Mouse (Mus musculus): ENCODE measurements around the gene Pla2g2d. TPM values are rescaled to one million over a fixed set of nuclear protein-coding genes. Genes with fewer than 3 reads are reported as not detected.

The Pla2g2d gene
- polyA plus RNA-seq, 1 experiment from 2014 or later: not detected

DNA sequence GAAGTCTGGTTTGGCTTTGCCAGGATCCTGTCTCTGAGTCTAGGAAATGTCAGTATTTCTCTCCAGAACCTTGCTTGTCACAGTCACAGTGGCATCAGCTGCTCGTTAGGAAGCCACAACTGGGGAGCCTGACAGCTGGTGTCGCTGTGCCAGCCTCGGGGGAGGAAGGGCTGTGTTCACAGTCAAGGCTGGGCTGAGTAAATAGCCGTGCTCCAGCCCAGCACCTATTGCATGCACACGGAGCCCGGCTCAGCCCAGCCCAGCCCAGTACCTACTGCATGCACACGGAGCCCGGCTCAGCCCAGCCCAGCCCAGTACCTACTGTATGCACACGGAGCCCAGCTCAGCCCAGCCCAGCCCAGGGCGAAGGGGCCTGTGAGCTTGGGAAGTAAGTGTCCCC, 27.7 kb upstream of the Pla2g2d start:
- no peaks in the 10 kb centered on the region for H3K36me3 ChIP-seq (ENCODE audit: control insufficient read depth, insufficient read depth)
- H3K27me3 ChIP-seq (ENCODE audit: control insufficient read depth, insufficient read depth, low read depth, low read length): no peaks in the 10 kb centered on the region
- ATAC-seq (ENCODE audit: low read depth): no peak
- no peak overlapping the region for H3K4me3 ChIP-seq (ENCODE audit: low read depth, low read length)
- WGBS (ENCODE audit: insufficient replicate concordance): 48% methylated on average over 10 of the region's 10 CpGs
- H3K9me3 ChIP-seq (replicated peaks; ENCODE audit: control insufficient read depth, low read length): no peaks in the 10 kb centered on the region
- H3K4me2 ChIP-seq (ENCODE audit: low read depth, low read length): no peak overlapping the region
- no peak overlapping the region for H3K27ac ChIP-seq (ENCODE audit: low read length)
- no peaks in the 10 kb centered on the region for H3K4me1 ChIP-seq (ENCODE audit: control insufficient read depth, low read depth, low read length)
- no peak overlapping the region for H3K9ac ChIP-seq (ENCODE audit: low read depth, low read length)

DNA sequence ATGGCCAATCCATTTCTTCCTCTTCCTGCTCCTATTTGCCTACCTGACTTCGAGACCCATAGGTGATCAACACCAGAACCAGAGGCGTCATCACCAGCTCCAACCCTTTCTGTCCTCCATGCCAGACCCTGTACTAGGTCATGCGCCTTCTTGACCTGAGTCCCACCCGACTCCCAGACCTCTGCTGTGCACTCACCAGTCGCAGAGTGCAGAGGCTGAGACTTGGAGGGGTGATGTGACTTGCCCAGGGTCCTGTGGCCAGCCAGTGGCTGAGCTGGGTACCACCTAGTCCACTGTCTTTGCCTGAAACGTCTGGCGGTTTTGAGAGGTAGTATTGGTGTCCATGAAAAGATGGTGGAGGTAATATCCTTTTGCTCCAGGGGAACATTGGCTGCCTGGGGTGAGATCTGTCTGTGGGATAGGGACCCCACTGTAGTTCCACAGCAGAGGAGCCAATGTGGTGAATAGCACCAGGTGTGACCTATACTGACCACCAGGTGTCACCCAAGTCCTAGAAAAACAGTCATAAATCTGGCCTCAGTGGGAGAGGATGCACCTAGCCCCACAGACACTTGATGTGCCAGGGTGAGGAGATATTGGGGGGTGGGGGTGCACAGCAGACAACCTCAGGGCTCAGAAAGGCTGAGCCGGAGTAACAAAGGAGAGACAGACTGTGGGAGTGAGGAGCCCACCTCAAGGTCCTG, 27.0 kb upstream of the Pla2g2d start:
- no peaks in the 10 kb centered on the region for H3K27me3 ChIP-seq (ENCODE audit: control insufficient read depth, insufficient read depth, low read depth, low read length)
- WGBS (ENCODE audit: insufficient replicate concordance): 36% methylated on average over 8 of the region's 8 CpGs
- no peaks in the 10 kb centered on the region for H3K9me3 ChIP-seq (replicated peaks; ENCODE audit: control insufficient read depth, low read length)
- no peak overlapping the region for H3K9ac ChIP-seq (ENCODE audit: low read depth, low read length)
- no peak overlapping the region for H3K27ac ChIP-seq (ENCODE audit: low read length)
- ATAC-seq (ENCODE audit: low read depth): no peak
- H3K4me3 ChIP-seq (ENCODE audit: low read depth, low read length): no peak overlapping the region
- H3K4me2 ChIP-seq (ENCODE audit: low read depth, low read length): no peak overlapping the region
- no peaks in the 10 kb centered on the region for H3K36me3 ChIP-seq (ENCODE audit: control insufficient read depth, insufficient read depth)
- no peaks in the 10 kb centered on the region for H3K4me1 ChIP-seq (ENCODE audit: control insufficient read depth, low read depth, low read length)

DNA sequence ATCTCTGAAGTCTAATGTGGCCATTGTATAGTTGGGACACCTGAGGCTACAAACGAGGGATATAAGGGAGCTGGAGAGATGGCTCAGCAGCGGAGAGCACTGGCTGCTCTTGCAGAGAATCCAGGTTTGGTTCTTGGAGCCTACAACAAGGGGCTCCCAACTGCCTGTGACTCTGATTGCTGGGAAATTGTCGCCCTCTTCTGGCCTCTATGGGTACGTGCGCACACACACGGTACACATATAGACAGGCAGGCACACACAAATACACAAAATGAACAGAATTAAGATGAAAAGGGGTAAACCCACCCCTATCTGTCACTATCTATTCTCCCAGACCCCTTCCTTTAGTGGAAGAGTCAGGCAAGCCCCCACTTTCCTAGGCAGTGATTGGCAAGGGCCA, 22.9 kb upstream of the Pla2g2d start:
- no peaks in the 10 kb centered on the region for H3K4me1 ChIP-seq (ENCODE audit: control insufficient read depth, low read depth, low read length)
- no peaks in the 10 kb centered on the region for H3K27me3 ChIP-seq (ENCODE audit: control insufficient read depth, insufficient read depth, low read depth, low read length)

DNA sequence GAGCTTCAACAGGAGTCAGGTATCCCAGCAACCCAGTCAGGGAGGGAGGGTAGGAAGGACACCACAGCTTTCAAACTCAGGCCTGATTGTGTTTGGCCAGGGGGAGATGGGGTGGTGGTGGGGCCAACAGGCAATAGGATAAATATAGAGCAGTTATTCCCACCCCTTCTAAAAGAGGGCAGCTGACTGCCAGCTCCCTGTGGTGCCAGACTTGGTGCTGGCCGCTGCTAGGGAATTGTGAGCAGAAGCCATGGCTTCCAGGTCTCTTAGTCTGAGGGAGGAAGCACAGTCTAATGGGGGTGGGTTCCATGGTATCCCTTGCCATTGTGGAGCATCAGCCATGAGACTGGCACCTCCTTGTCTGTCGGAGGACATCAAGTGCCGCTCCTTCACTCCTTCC, 21.9 kb upstream of the Pla2g2d start:
- H3K36me3 ChIP-seq (ENCODE audit: control insufficient read depth, insufficient read depth): no peaks in the 10 kb centered on the region
- no peak for ATAC-seq (ENCODE audit: low read depth)
- no peak overlapping the region for H3K4me3 ChIP-seq (ENCODE audit: low read depth, low read length)
- no peak overlapping the region for H3K27ac ChIP-seq (ENCODE audit: low read length)
- no peaks in the 10 kb centered on the region for H3K9me3 ChIP-seq (replicated peaks; ENCODE audit: control insufficient read depth, low read length)
- no peaks in the 10 kb centered on the region for H3K27me3 ChIP-seq (ENCODE audit: control insufficient read depth, insufficient read depth, low read depth, low read length)
- no peaks in the 10 kb centered on the region for H3K4me1 ChIP-seq (ENCODE audit: control insufficient read depth, low read depth, low read length)
- no peak overlapping the region for H3K9ac ChIP-seq (ENCODE audit: low read depth, low read length)
- H3K4me2 ChIP-seq (ENCODE audit: low read depth, low read length): no peak overlapping the region
- WGBS (ENCODE audit: insufficient replicate concordance): 67% methylated on average over 3 of the region's 3 CpGs

More for the DNA sequence above, 22.9 kb upstream of the Pla2g2d start:
- no peak overlapping the region for H3K4me3 ChIP-seq (ENCODE audit: low read depth, low read length)
- no peak overlapping the region for H3K9ac ChIP-seq (ENCODE audit: low read depth, low read length)
- no peaks in the 10 kb centered on the region for H3K9me3 ChIP-seq (replicated peaks; ENCODE audit: control insufficient read depth, low read length)
- H3K36me3 ChIP-seq (ENCODE audit: control insufficient read depth, insufficient read depth): no peaks in the 10 kb centered on the region
- no peak overlapping the region for H3K27ac ChIP-seq (ENCODE audit: low read length)
- 75% methylated on average over 6 of the region's 6 CpGs for WGBS (ENCODE audit: insufficient replicate concordance)
- H3K4me2 ChIP-seq (ENCODE audit: low read depth, low read length): no peak overlapping the region
- ATAC-seq (ENCODE audit: low read depth): no peak

DNA sequence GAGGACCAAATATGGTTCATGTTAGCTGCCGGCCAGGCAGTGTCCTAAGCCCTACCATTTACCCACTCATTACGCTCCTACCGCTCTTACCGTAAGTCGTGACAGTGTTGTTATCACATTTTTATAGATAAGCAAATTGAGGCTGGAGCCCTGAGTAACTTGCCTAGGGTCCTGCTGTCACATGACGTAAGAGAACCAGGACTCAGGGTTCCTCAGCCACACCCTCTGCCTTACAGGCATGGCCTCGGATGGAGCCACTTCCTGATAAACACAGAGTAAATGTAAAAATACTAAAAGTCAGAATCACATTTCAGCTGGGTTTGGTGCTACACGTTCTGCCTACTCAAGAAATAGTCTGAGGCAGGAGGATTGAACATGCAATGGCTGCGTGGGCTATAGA, 21.1 kb upstream of the Pla2g2d start:
- WGBS (ENCODE audit: insufficient replicate concordance): 61% methylated on average over 9 of the region's 9 CpGs

DNA sequence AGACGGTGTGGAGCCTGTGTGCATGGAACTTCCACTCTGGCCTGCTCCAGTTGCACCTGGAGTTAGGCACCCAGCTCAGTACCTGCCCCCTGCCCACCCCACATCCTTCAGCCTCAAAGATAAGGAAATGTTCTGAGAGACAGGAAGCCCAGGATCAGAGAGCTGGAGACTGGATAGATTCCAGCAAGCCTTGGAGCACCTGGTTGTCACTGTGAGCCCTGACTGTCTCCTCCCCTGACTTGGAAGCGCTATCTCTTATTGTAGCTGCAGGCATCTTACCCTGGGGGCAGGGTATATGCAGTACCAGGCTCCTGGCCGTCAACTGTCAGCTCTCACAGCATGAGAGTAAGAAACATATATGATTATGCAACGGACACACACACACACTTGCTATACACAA, 20.1 kb upstream of the Pla2g2d start:
- H3K27me3 ChIP-seq (ENCODE audit: control insufficient read depth, insufficient read depth, low read depth, low read length): no peaks in the 10 kb centered on the region
- no peak for ATAC-seq (ENCODE audit: low read depth)
- no peak overlapping the region for H3K27ac ChIP-seq (ENCODE audit: low read length)
- H3K4me3 ChIP-seq (ENCODE audit: low read depth, low read length): no peak overlapping the region
- H3K9me3 ChIP-seq (replicated peaks; ENCODE audit: control insufficient read depth, low read length): no peaks in the 10 kb centered on the region
- H3K4me2 ChIP-seq (ENCODE audit: low read depth, low read length): no peak overlapping the region
- no peaks in the 10 kb centered on the region for H3K4me1 ChIP-seq (ENCODE audit: control insufficient read depth, low read depth, low read length)
- no peak overlapping the region for H3K9ac ChIP-seq (ENCODE audit: low read depth, low read length)
- no peaks in the 10 kb centered on the region for H3K36me3 ChIP-seq (ENCODE audit: control insufficient read depth, insufficient read depth)
- WGBS (ENCODE audit: insufficient replicate concordance): 53% methylated on average over 4 of the region's 4 CpGs

More for the DNA sequence above, 21.1 kb upstream of the Pla2g2d start:
- Histone ChIP-seq H3K4me2 (ENCODE audit: low read depth, low read length) (no peak overlapping the region), H3K4me1 (ENCODE audit: control insufficient read depth, low read depth, low read length) (no peaks in the 10 kb centered on the region), H3K27ac (ENCODE audit: low read length) (no peak overlapping the region), H3K9me3 (replicated peaks; ENCODE audit: control insufficient read depth, low read length) (no peaks in the 10 kb centered on the region), H3K9ac (ENCODE audit: low read depth, low read length) (no peak overlapping the region), H3K36me3 (ENCODE audit: control insufficient read depth, insufficient read depth) (no peaks in the 10 kb centered on the region), H3K4me3 (ENCODE audit: low read depth, low read length) (no peak overlapping the region), H3K27me3 (ENCODE audit: control insufficient read depth, insufficient read depth, low read depth, low read length) (no peaks in the 10 kb centered on the region)
- ATAC-seq (ENCODE audit: low read depth): no peak

DNA sequence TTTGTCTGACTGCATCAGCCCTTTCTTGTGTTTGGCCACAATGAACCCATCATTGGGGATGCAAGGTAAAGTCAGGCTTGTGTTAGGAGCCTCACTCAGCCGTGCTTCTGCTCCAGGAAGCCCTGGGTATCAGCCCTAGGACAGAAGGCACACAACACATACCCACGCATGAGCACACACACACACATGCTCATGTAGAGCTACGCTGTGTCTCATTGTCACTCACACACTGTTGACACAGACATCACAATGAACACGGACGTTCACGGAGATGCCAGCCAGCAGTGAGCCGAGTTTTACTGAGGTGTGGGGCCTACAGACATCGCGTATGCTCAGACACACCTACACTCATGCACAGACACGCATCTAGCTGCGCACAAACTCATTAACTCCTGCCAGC, 19.6 kb upstream of the Pla2g2d start:
- H3K4me2 ChIP-seq (ENCODE audit: low read depth, low read length): no peak overlapping the region
- WGBS (ENCODE audit: insufficient replicate concordance): 65% methylated on average over 11 of the region's 11 CpGs
- H3K36me3 ChIP-seq (ENCODE audit: control insufficient read depth, insufficient read depth): no peaks in the 10 kb centered on the region
- H3K4me3 ChIP-seq (ENCODE audit: low read depth, low read length): no peak overlapping the region
- no peak overlapping the region for H3K9ac ChIP-seq (ENCODE audit: low read depth, low read length)
- H3K27me3 ChIP-seq (ENCODE audit: control insufficient read depth, insufficient read depth, low read depth, low read length): no peaks in the 10 kb centered on the region
- H3K4me1 ChIP-seq (ENCODE audit: control insufficient read depth, low read depth, low read length): no peaks in the 10 kb centered on the region
- no peak overlapping the region for H3K27ac ChIP-seq (ENCODE audit: low read length)
- ATAC-seq (ENCODE audit: low read depth): no peak
- H3K9me3 ChIP-seq (replicated peaks; ENCODE audit: control insufficient read depth, low read length): no peaks in the 10 kb centered on the region

DNA sequence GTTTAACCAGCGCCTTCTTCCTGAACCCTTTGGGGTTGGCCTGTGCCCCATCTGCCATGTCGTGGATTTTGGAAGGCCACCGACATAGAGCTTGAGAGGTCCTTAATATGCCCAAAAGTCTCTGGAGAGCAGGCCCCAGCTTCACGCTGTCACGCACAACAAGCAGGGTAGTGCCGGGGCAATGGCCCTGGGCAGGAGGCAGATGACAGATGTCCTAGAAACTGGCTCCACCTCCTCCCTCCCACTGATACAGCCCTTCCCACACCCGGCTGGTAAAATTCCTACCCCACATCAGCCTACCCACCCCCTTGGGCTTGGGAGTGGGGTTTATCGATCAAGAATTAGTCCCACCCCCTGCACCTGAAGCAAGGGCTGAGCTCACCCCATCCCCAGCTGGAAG, 18.1 kb upstream of the Pla2g2d start, which contains the start of gene Pla2g2f:
TSS of gene Pla2g2f (minus strand) at position 211 of the 400 bp plus-strand sequence.
- Histone ChIP-seq H3K4me1 (ENCODE audit: control insufficient read depth, low read depth, low read length) (no peaks in the 10 kb centered on the region), H3K36me3 (ENCODE audit: control insufficient read depth, insufficient read depth) (no peaks in the 10 kb centered on the region), H3K9me3 (replicated peaks; ENCODE audit: control insufficient read depth, low read length) (no peaks in the 10 kb centered on the region), H3K4me2 (ENCODE audit: low read depth, low read length) (no peak within 1 kb of the TSS), H3K4me3 (ENCODE audit: low read depth, low read length) (no peak within 1 kb of the TSS), H3K27me3 (ENCODE audit: control insufficient read depth, insufficient read depth, low read depth, low read length) (no peaks in the 10 kb centered on the region), H3K27ac (ENCODE audit: low read length) (no peak within 1 kb of the TSS), H3K9ac (ENCODE audit: low read depth, low read length) (no peak within 1 kb of the TSS)
- WGBS (ENCODE audit: insufficient replicate concordance): 68% methylated on average over 8 of the region's 8 CpGs
- ATAC-seq (ENCODE audit: low read depth): no peak

DNA sequence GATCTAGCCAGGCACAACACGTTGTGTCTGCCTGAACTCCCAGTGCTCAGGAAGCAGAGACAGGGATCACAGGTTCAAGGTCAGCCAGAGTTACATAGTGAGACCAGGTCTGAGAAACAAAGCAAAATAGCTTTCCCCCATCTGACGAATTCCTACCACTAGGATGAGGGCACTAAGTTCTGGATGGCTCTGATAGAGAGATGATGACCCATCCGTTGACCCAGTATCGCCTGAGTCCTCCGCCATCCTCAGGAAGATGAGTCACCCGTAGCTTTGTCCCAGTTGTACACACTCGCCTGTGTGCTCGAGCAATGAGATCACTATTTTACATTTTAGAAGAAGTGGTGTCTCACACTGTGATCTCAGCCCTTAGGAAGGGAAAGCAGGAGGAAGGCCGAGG, 13.3 kb upstream of the Pla2g2d start:
- Histone ChIP-seq H3K4me2 (ENCODE audit: low read depth, low read length) (no peak overlapping the region), H3K9me3 (replicated peaks; ENCODE audit: control insufficient read depth, low read length) (no peaks in the 10 kb centered on the region), H3K9ac (ENCODE audit: low read depth, low read length) (no peak overlapping the region), H3K4me3 (ENCODE audit: low read depth, low read length) (no peak overlapping the region), H3K36me3 (ENCODE audit: control insufficient read depth, insufficient read depth) (no peaks in the 10 kb centered on the region), H3K27me3 (ENCODE audit: control insufficient read depth, insufficient read depth, low read depth, low read length) (no peaks in the 10 kb centered on the region), H3K4me1 (ENCODE audit: control insufficient read depth, low read depth, low read length) (no peaks in the 10 kb centered on the region), H3K27ac (ENCODE audit: low read length) (no peak overlapping the region)
- ATAC-seq (ENCODE audit: low read depth): no peak
- WGBS (ENCODE audit: insufficient replicate concordance): 52% methylated on average over 9 of the region's 9 CpGs

All from liver, embryonic 16.5 days (tissue).